Mouse (Mus musculus) midbrain, postnatal 0 days (tissue): Measurements from ENCODE around the gene Spock1. TPM values are rescaled to one million over a fixed set of nuclear protein-coding genes. Genes with fewer than 3 reads are reported as not detected.

Source experiments
- ATAC-seq: fragments of 200-750 bp; cut with Nextera tagmentation; 2 replicates; pipeline ENCODE4 v1.8.0; 2017; ENCODE audit warnings: moderate number of reproducible peaks, mild to moderate bottlenecking, moderate TSS enrichment, moderate library complexity; ENCODE audit not compliant: low FRiP score
- DNase-seq: peaks from one replicate; pipeline ENCODE4 v3.0.0-alpha.2; 2015; ENCODE audit warnings: low spot score
- H3K27ac ChIP-seq: fragments of 300-500 bp; sonication (generic); 2 replicates; pipeline ENCODE4 v1.5.1; 2014; ENCODE audit warnings: low read depth, mild to moderate bottlenecking, low read length, mixed read lengths
- H3K27me3 ChIP-seq: fragments of 300-500 bp; sonication (generic); 2 replicates; pipeline ENCODE4 v1.6.1; 2014; ENCODE audit warnings: low read length, control low read depth, mixed read lengths; ENCODE audit not compliant: insufficient read depth
- H3K36me3 ChIP-seq: fragments of 300-500 bp; sonication (generic); 2 replicates; pipeline ENCODE4 v1.6.1; 2014; ENCODE audit warnings: low read length, control low read depth, mixed read lengths; ENCODE audit not compliant: insufficient read depth
- H3K4me1 ChIP-seq: fragments of 300-500 bp; sonication (generic); 2 replicates; pipeline ENCODE4 v1.6.1; 2014; ENCODE audit warnings: mild to moderate bottlenecking, control low read depth, antibody characterized with exemption, low read length, mixed read lengths; ENCODE audit not compliant: insufficient read depth
- H3K4me2 ChIP-seq: fragments of 300-500 bp; sonication (generic); 2 replicates; pipeline ENCODE4 v1.6.1; 2014; ENCODE audit warnings: low read depth, mild to moderate bottlenecking, low read length, mixed read lengths; ENCODE audit not compliant: poor library complexity, severe bottlenecking
- H3K4me3 ChIP-seq: fragments of 300-500 bp; sonication (generic); 2 replicates; pipeline ENCODE4 v1.5.1; 2014; ENCODE audit warnings: low read depth, mild to moderate bottlenecking, low read length, moderate library complexity
- H3K9ac ChIP-seq: fragments of 300-500 bp; sonication (generic); replicated peaks from 2 replicates; pipeline ENCODE4 v1.6.1; 2014; ENCODE audit warnings: mild to moderate bottlenecking, low read length, moderate library complexity, mixed read lengths; ENCODE audit not compliant: poor library complexity, severe bottlenecking
- H3K9me3 ChIP-seq: fragments of 300-500 bp; sonication (generic); 2 replicates; pipeline ENCODE4 v1.6.1; 2016; ENCODE audit warnings: low read length, control low read depth
- CTCF ChIP-seq: IDR thresholded peaks from 2 replicates; pipeline ENCODE4 v1.5.1; 2016; ENCODE audit warnings: antibody characterized with exemption, mild to moderate bottlenecking
- WGBS: fragments of 180-500 bp; shearing (Covaris S2); extraction: QIAGEN DNeasy Blood & Tissue Kit; methylation state at CpG from one replicate; pipeline ENCODE4 v1.1.7; 2014; 5-methylcytosine and 5-hydroxymethylcytosine counted together
- polyA plus RNA-seq: library from polyadenylated mRNA; unstranded; fragments of >200 nt; fragmentation: Nextera tagmentation; extraction: Ambion mirVana; gene quantifications from 2 replicates; pipeline ENCODE4 v1.2.1, GENCODE M21; 2015
- total RNA-seq: library from RNA; depleted of rRNA; stranded (reverse); fragments of >200 nt; gene quantifications from 2 replicates; pipeline ENCODE4 v1.2.3, GENCODE M21; 2014

The Spock1 gene
- total and polyA plus RNA-seq, 2 experiments from 2014 or later, result 91.5 to 94.8 TPM

DNA sequence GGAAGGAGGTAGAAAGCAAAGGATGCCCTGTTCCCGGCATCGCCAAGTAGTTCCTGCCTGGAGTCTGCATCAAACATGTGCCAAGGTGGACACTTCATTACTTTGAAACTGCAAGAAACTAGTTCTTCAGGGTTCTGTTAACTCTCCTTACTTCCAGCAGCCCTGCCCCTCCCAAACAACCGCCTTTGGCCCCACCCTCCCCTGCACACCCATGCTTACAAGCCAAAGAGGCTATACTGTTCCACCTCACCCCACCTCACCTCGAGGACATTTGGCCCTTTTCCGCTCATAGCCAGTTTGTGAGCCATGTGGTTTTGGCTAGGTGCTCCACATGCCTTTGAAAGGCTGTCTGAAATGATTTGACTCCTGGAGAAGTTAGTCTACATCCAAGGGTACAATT is 211.4 kb downstream of the Spock1 start:
- no peaks in the 10 kb centered on the region for H3K36me3 ChIP-seq
- no peaks in the 10 kb centered on the region for H3K27me3 ChIP-seq
- TF ChIP-seq CTCF, result no peak
- ATAC-seq, result no peak
- H3K4me2 ChIP-seq, result no peak overlapping the region
- no peak overlapping the region for H3K27ac ChIP-seq
- WGBS, result 79% methylated on average over 5 of the region's 5 CpGs
- H3K9me3 ChIP-seq, result no peaks in the 10 kb centered on the region
- no peak for DNase-seq
- H3K9ac ChIP-seq, result no peak overlapping the region
- H3K4me1 ChIP-seq, result no peaks in the 10 kb centered on the region; the same call in 1 of the 2 replicates
- H3K4me3 ChIP-seq, result no peak overlapping the region

DNA sequence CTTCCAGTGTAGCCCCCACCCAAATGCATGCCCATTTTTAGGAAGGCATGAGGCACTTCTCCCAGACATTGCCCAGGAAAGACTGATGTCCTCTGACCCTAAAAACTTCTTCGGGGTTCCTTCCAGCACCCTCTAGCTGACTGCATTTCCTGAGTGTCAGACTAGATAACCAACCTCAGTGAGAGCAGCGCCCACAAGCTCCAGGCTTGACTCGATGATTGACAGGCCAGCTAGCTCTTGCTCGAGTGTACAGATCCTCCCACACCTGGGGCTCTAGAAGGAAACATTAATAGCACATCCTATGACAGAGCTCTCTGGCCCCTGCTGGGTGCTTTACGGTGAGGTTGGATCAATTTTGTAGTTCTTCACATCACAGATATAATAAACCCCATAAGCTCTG is 219.2 kb downstream of the Spock1 start:
- no peaks in the 10 kb centered on the region for H3K9me3 ChIP-seq
- no peak for DNase-seq
- 75% methylated on average over 5 of the region's 5 CpGs for WGBS
- no peaks in the 10 kb centered on the region for H3K4me1 ChIP-seq
- H3K4me3 ChIP-seq, result no peak overlapping the region
- TF ChIP-seq CTCF, result no peak
- H3K4me2 ChIP-seq, result no peak overlapping the region
- H3K27me3 ChIP-seq, result no peaks in the 10 kb centered on the region
- H3K9ac ChIP-seq, result no peak overlapping the region
- no peak for ATAC-seq
- H3K36me3 ChIP-seq, result no peaks in the 10 kb centered on the region
- no peak overlapping the region for H3K27ac ChIP-seq

DNA sequence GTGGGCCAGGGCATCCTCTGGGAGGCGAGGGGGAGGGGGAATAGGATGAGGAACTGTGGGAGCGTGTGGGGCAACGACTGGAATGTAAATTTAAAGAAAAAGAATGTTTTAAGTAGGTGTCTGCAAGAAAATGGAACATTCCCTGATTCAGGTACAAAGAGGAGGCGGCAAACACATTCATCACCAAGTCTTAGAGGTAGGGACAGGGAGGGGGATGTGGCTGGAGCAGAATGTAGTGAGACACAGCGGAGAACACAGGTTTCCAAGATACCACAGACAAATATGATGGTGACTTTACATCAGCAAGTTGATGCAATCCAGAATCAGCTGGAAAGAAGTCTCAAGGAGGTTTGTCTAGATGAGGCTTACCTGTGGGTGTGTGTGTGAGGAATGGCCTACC is 221.7 kb downstream of the Spock1 start:
- H3K36me3 ChIP-seq, result no peaks in the 10 kb centered on the region
- no peaks in the 10 kb centered on the region for H3K4me1 ChIP-seq
- H3K4me2 ChIP-seq, result no peak overlapping the region
- H3K9ac ChIP-seq, result no peak overlapping the region
- no peaks in the 10 kb centered on the region for H3K27me3 ChIP-seq
- H3K4me3 ChIP-seq, result no peak overlapping the region
- H3K9me3 ChIP-seq, result no peaks in the 10 kb centered on the region
- no peak for ATAC-seq
- WGBS, result 76% methylated on average over 5 of the region's 5 CpGs
- TF ChIP-seq CTCF, result no peak
- H3K27ac ChIP-seq, result no peak overlapping the region
- no peak for DNase-seq

DNA sequence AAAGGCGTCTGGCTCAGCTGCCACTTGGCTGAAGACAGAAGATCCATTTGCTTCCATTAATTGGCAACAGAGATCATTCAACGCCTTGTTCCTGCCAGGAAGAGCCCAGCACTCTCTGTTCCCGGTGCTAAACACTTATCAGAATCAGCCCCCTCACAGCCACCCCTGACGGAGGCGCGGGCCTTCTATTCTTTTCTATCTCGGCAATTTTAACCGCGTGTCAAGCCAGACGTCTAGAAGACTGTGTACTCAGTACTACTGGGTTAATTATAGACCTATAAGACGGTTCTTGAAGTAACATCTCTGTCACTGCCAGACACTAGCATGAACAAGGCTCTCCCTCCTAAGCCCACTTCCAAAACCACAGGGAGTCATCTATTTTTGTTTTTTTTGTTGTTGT is 222.9 kb downstream of the Spock1 start:
- no peak overlapping the region for H3K4me2 ChIP-seq
- H3K4me1 ChIP-seq, result no peaks in the 10 kb centered on the region
- ATAC-seq (no peak), DNase-seq (no peak)
- no peak overlapping the region for H3K27ac ChIP-seq
- 67% methylated on average over 11 of the region's 11 CpGs for WGBS
- H3K4me3 ChIP-seq, result no peak overlapping the region
- H3K27me3 ChIP-seq, result no peaks in the 10 kb centered on the region
- no peaks in the 10 kb centered on the region for H3K36me3 ChIP-seq
- H3K9me3 ChIP-seq, result no peaks in the 10 kb centered on the region
- no peak overlapping the region for H3K9ac ChIP-seq
- TF ChIP-seq CTCF, result no peak

DNA sequence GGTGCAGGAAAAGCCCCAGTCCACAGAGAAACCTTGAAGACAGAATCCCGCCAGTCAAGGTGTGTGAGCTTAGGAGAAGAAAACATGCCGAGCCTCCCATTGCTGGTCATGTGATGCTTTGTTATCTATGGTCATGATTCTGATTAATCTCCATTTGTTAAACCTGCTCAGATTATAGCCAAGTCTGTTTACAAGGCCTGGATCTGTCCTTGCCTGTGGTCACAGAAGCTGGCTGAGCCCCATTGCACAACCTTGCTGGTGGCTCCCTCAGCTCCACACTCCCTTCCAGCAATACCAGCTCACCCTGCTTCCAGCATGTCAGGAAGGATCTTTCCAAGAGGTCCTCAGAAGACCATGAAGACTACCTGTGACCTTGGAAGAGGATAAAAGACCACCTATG is 228.5 kb downstream of the Spock1 start:
- no peak overlapping the region for H3K4me2 ChIP-seq
- no peaks in the 10 kb centered on the region; the same call in 1 of the 2 replicates for H3K4me1 ChIP-seq
- no peak overlapping the region for H3K9ac ChIP-seq
- no peak overlapping the region for H3K27ac ChIP-seq
- no peaks in the 10 kb centered on the region for H3K9me3 ChIP-seq
- H3K4me3 ChIP-seq, result no peak overlapping the region
- ATAC-seq, result no peak
- no peaks in the 10 kb centered on the region for H3K27me3 ChIP-seq
- no peak for DNase-seq
- no peak for TF ChIP-seq CTCF
- WGBS, result 82% methylated on average over 2 of the region's 2 CpGs
- H3K36me3 ChIP-seq, result no peaks in the 10 kb centered on the region

DNA sequence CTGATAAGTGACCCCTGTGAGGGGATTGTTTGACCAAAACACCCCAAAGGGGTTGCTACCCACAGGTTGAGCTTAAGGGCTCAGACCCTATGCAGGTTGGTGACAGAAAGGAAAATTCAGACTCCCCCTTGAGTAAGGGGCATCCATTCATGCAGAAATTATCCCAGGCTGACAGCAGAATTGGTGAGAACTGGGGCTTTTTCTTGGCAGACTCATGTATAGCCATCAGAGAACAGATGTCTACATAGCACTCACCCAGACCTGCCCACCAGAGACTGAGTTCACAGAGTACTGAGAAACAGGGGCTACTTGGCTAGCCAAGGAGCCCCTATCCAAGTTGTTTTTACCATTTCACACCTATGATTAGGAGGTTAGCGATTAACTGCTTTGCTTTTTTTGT is 231.3 kb downstream of the Spock1 start:
- H3K27me3 ChIP-seq, result no peaks in the 10 kb centered on the region
- TF ChIP-seq CTCF, result no peak
- 94% methylated on average over 1 of the region's 1 CpGs for WGBS
- H3K9ac ChIP-seq, result no peak overlapping the region
- no peaks in the 10 kb centered on the region; the same call in 1 of the 2 replicates for H3K4me1 ChIP-seq
- H3K9me3 ChIP-seq, result no peaks in the 10 kb centered on the region
- no peak overlapping the region for H3K4me3 ChIP-seq
- DNase-seq, result peak; percentile 65
- no peaks in the 10 kb centered on the region for H3K36me3 ChIP-seq
- no peak overlapping the region for H3K4me2 ChIP-seq
- ATAC-seq, result no peak
- no peak overlapping the region for H3K27ac ChIP-seq
